Mouse (Mus musculus): ENCODE data around the gene Mpp3. TPM values are rescaled to one million over a fixed set of nuclear protein-coding genes. Genes with fewer than 3 reads are reported as not detected.
"Not testable (repeated sequence)": the region's sequence is repeated elsewhere in the genome, so short reads cannot be mapped to it uniquely, and the experiment has no call there.

Mpp3 gene
- polyA plus RNA-seq, 1 experiment from 2014 or later, result 3.5 TPM

- ATAC-seq (replicated peaks; ENCODE audit: low FRiP score, low read depth), result no peak
Measured at GRCm38 (mm10) chr11:101986913-101987312, 41.3 kb downstream of the Mpp3 start, which contains the start of gene Dusp3. Dusp3 (minus strand) TSS chr11:101987013.

GRCm38 (mm10) chr11:101985990-101986389 is 42.3 kb downstream of the Mpp3 start:
- ATAC-seq (replicated peaks; ENCODE audit: low FRiP score, low read depth) (no peak), DNase-seq (ENCODE audit: low spot score) (peak; percentile 91)
- TF ChIP-seq CTCF (IDR thresholded peaks at IDR 0.05; ENCODE audit: low read depth), result peak; percentile 94
- no peaks in the 10 kb centered on the region for H3K9me3 ChIP-seq (replicated peaks; ENCODE audit: low read length)
- peak overlapping the region; percentile 10; the same call in 1 of the 2 replicates for H3K4me2 ChIP-seq (ENCODE audit: low read length)
- H3K4me3 ChIP-seq (replicated peaks; ENCODE audit: low read depth, low read length), result no peak overlapping the region
- H3K27me3 ChIP-seq (ENCODE audit: insufficient read depth, low read length), result no peaks in the 10 kb centered on the region
- H3K27ac ChIP-seq, result no peak overlapping the region
- WGBS, result 5% methylated on average over 10 of the region's 10 CpGs
- H3K9ac ChIP-seq (ENCODE audit: low read depth, low read length), result no peak overlapping the region
- peaks cover 15% of the 10 kb centered on the region for H3K4me1 ChIP-seq (replicated peaks; ENCODE audit: insufficient read depth, low read length)
- H3K36me3 ChIP-seq (ENCODE audit: insufficient read depth, low read length), result no peaks in the 10 kb centered on the region

More at GRCm38 (mm10) chr11:101986913-101987312, 41.3 kb downstream of the Mpp3 start, which contains the start of gene Dusp3:
- Histone ChIP-seq H3K4me3 (replicated peaks; ENCODE audit: low read depth, low read length) (no peak within 1 kb of the TSS), H3K4me2 (ENCODE audit: low read length) (peak within 1 kb of the TSS; percentile 10; the same call in 1 of the 2 replicates), H3K36me3 (ENCODE audit: insufficient read depth, low read length) (no peaks in the 10 kb centered on the region), H3K9ac (ENCODE audit: low read depth, low read length) (no peak within 1 kb of the TSS), H3K27me3 (ENCODE audit: insufficient read depth, low read length) (no peaks in the 10 kb centered on the region), H3K27ac (no peak within 1 kb of the TSS), H3K9me3 (replicated peaks; ENCODE audit: low read length) (no peaks in the 10 kb centered on the region), H3K4me1 (replicated peaks; ENCODE audit: insufficient read depth, low read length) (peaks cover 14% of the 10 kb centered on the region)
- no peak for TF ChIP-seq CTCF (IDR thresholded peaks at IDR 0.05; ENCODE audit: low read depth)
- DNase-seq (ENCODE audit: low spot score), result no peak
- 92% methylated on average over 3 of the region's 3 CpGs for WGBS

DNA sequence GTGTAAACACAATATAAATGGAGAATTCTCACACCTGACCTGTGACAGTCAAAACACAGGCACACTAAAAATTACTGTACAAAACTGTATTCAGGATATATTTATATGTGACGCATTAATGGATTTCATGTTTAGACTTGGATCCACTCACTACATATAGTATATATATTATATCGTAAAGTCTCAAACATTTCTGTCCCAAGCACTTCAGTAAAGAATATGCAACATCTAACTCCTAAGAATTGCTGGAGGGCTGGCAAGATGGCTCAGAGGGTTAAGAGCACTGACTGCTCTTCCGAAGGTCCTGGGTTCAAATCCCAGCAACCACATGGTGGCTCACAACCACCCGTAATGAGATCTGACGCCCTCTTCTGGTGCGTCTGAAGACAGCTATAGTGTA is 42.8 kb downstream of the Mpp3 start:
- H3K9ac ChIP-seq (ENCODE audit: low read depth, low read length); H3K4me2 ChIP-seq (ENCODE audit: low read length); H3K9me3 ChIP-seq (replicated peaks; ENCODE audit: low read length); H3K36me3 ChIP-seq (ENCODE audit: insufficient read depth, low read length); DNase-seq (ENCODE audit: low spot score); H3K4me3 ChIP-seq (replicated peaks; ENCODE audit: low read depth, low read length); H3K27me3 ChIP-seq (ENCODE audit: insufficient read depth, low read length); ATAC-seq (replicated peaks; ENCODE audit: low FRiP score, low read depth): not testable (repeated sequence)
- WGBS, result 45% methylated on average over 6 of the region's 6 CpGs
- peaks cover 18% of the 10 kb centered on the region for H3K4me1 ChIP-seq (replicated peaks; ENCODE audit: insufficient read depth, low read length)
- H3K27ac ChIP-seq, result peak overlapping the region; percentile 96; the same call in 1 of the 2 replicates

GRCm38 (mm10) chr11:101984054-101985025 is 43.9 kb downstream of the Mpp3 start, which contains the start of gene Cfap97d1:
Cfap97d1 (plus strand) TSS chr11:101984279.
- peak; percentile 87 for ATAC-seq (replicated peaks; ENCODE audit: low FRiP score, low read depth)

GRCm38 (mm10) chr11:101983431-101983921 is 44.8 kb downstream of the Mpp3 start:
- ATAC-seq (replicated peaks; ENCODE audit: low FRiP score, low read depth) (no peak), DNase-seq (ENCODE audit: low spot score) (no peak)
- WGBS, result 59% methylated on average over 10 of the region's 10 CpGs
- Histone ChIP-seq H3K9ac (ENCODE audit: low read depth, low read length) (0 out of 2 replicates have a peak overlapping the region, but pooled peaks have one; percentile 24), H3K4me1 (replicated peaks; ENCODE audit: insufficient read depth, low read length) (peaks cover 19% of the 10 kb centered on the region), H3K27ac (peak overlapping the region; percentile 79), H3K9me3 (replicated peaks; ENCODE audit: low read length) (no peaks in the 10 kb centered on the region), H3K4me2 (ENCODE audit: low read length) (peak overlapping the region; percentile 95), H3K36me3 (ENCODE audit: insufficient read depth, low read length) (peaks cover 14% of the 10 kb centered on the region; the same call in 1 of the 2 replicates), H3K27me3 (ENCODE audit: insufficient read depth, low read length) (no peaks in the 10 kb centered on the region), H3K4me3 (replicated peaks; ENCODE audit: low read depth, low read length) (peak overlapping the region; percentile 56)
- no peak for TF ChIP-seq CTCF (IDR thresholded peaks at IDR 0.05; ENCODE audit: low read depth)

More at GRCm38 (mm10) chr11:101984054-101985025, 43.9 kb downstream of the Mpp3 start, which contains the start of gene Cfap97d1:
- peak; percentile 96 for DNase-seq (ENCODE audit: low spot score)
- H3K4me2 ChIP-seq (ENCODE audit: low read length), result peak within 1 kb of the TSS; percentile 95
- H3K4me3 ChIP-seq (replicated peaks; ENCODE audit: low read depth, low read length), result peak within 1 kb of the TSS; percentile 56
- under 1% methylated on average over 71 of the region's 71 CpGs for WGBS
- H3K36me3 ChIP-seq (ENCODE audit: insufficient read depth, low read length), result peaks cover 13% of the 10 kb centered on the region; the same call in 1 of the 2 replicates
- no peak; the same call in 1 of the 2 replicates for TF ChIP-seq CTCF (IDR thresholded peaks at IDR 0.05; ENCODE audit: low read depth)
- H3K4me1 ChIP-seq (replicated peaks; ENCODE audit: insufficient read depth, low read length), result peaks cover 18% of the 10 kb centered on the region
- H3K27ac ChIP-seq, result peak within 1 kb of the TSS; percentile 96
- peak within 1 kb of the TSS; percentile 77 for H3K9ac ChIP-seq (ENCODE audit: low read depth, low read length)
- no peaks in the 10 kb centered on the region for H3K9me3 ChIP-seq (replicated peaks; ENCODE audit: low read length)
- H3K27me3 ChIP-seq (ENCODE audit: insufficient read depth, low read length), result no peaks in the 10 kb centered on the region

- Histone ChIP-seq H3K4me2 (ENCODE audit: low read length) (peak overlapping the region; percentile 95), H3K4me1 (replicated peaks; ENCODE audit: insufficient read depth, low read length) (peaks cover 24% of the 10 kb centered on the region), H3K27ac (peak overlapping the region; percentile 79), H3K9me3 (replicated peaks; ENCODE audit: low read length) (no peaks in the 10 kb centered on the region), H3K27me3 (ENCODE audit: insufficient read depth, low read length) (no peaks in the 10 kb centered on the region), H3K4me3 (replicated peaks; ENCODE audit: low read depth, low read length) (no peak overlapping the region; the same call in 1 of the 2 replicates), H3K9ac (ENCODE audit: low read depth, low read length) (0 out of 2 replicates have a peak overlapping the region, but pooled peaks have one; percentile 24), H3K36me3 (ENCODE audit: insufficient read depth, low read length) (peaks cover 14% of the 10 kb centered on the region; the same call in 1 of the 2 replicates)
- no peak for TF ChIP-seq CTCF (IDR thresholded peaks at IDR 0.05; ENCODE audit: low read depth)
- ATAC-seq (replicated peaks; ENCODE audit: low FRiP score, low read depth) (no peak), DNase-seq (ENCODE audit: low spot score) (peak; percentile 26)
- WGBS, result 52% methylated on average over 6 of the region's 6 CpGs
Measured at GRCm38 (mm10) chr11:101982981-101983411, 45.3 kb downstream of the Mpp3 start.
